ENCODE assay signal across 13 mouse cellular contexts in the genomic region with DNA sequence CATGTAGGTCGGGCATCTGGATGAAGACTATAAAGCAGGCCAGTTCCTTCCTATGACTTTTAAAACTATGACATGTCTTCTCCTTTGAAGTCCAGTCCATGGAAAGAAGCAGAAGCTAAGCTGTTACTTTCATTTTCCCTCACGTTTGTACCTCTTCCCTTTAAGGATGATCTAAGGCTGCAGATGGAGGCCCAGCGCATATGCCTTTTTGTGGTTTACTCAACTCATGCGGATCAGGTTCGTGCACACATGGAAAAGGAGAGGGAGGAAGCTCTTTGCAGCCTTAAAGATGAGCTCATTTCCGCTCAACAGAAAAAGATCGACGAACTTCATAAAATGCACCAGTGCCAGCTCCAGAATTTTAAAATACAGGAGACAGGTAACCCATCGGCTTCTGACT.
"Had no signal": no experiment of that assay in that cellular context is flagged by ENCODE, and none has a peak within 500 bp of the region (broad histone marks: within the 10 kb centered on the region; RNA-seq: fewer than 3 reads in every experiment).

No protein-coding gene starts in this region.

- ATAC-seq: intestine, postnatal 0 days; midbrain, embryonic 13.5 days; midbrain, embryonic 16.5 days had no signal

- DNase-seq: kidney, adult 2 months; kidney, postnatal 25 days; layer of hippocampus, adult 9-11 months; liver, embryonic 13.5 days; lung, adult 2 months; lung, postnatal 14 days; lung, postnatal 4 days; right cerebral cortex, postnatal 25 days; spleen, adult 18-20 months; thymus, postnatal 4 days had no signal
